Mouse (Mus musculus): ENCODE measurements around the gene Ulk4. TPM values are rescaled to one million over a fixed set of nuclear protein-coding genes. Genes with fewer than 3 reads are reported as not detected.

Ulk4 gene
- polyA plus RNA-seq, 1 experiment = 4.6 TPM

DNA sequence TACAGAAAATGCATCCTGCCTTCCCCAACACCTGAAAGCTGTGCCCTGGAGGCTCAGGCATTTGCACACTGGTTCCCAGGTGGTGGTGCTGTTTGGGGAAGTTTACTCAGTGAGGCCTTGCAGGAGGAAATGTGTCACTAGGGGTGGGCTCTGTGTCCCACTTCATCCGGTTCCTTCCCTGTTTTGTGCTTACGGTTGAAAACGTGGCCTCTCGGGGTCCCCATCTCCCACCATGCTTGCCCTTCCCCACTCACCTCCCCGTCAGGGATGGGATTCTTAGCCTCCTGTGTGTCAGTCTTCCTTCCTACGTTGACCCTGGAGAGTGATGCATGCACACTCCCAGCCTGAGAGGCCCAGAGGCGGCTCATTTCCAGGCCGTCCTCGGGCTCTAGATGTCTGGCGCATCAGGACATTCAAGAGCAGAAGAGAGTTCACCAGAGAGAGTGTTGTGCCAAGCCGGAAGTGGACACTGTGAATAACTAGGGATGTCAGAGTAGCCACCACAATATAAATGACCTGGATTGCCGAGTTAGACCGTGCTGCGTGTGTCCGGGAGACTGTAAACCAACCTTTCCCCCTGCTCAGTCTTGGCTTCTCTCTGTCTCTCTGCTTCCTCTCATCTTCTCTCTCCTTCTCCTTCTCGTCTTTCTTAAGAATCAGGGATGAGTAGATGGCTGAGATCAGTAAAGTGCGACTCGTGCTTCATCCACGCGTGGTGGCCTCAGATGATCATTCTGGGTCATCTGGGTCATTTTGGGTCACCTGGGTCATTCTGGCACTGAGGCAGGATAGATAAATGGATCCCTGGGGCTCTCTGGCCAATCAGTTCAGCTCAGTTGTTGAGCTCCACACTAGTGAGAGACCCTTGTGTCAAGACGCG lies 24.3 kb upstream of the Ulk4 start:
- Histone ChIP-seq H3K27ac (ENCODE audit: insufficient read depth, low read length) (no peak overlapping the region), H3K4me3 (ENCODE audit: insufficient read depth, low read length) (no peak overlapping the region), H3K4me1 (ENCODE audit: control insufficient read depth, insufficient read depth, low read length) (peaks cover 7% of the 10 kb centered on the region)
- no peak for TF ChIP-seq CTCF (IDR thresholded peaks at IDR 0.05; ENCODE audit: borderline replicate concordance, insufficient read depth, low read length)
- no peak for TF ChIP-seq POLR2A (IDR thresholded peaks at IDR 0.05; ENCODE audit: low read depth, low read length)

DNA sequence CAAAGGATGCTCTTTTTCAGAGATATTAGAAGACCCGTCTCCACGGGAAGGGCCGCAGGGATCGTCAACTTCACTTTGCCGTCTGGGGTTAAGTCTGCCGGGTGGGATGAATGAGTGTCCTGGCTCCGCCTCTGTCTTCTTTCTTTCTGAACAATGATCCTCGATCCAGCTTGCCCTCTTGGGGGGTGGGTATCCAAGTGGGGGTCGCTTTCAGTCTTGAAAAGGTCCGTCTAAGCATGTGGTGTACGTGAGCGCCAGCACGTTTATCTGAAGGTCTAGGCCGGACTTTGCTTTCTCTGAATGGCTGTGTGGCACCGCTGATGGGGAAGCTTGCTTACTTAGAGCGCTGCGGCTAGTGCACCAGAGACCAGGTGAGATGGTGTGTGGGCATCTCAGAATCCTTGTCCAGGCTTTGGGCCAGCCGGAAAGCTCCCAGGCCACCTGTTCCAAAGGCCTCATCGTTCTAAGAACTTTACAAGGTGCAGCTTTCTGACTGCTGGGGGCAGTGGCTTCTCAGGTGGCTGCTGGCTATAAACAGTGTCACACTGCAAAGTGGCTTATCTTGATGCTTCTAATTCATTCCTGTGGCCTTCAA lies 23.1 kb upstream of the Ulk4 start:
- H3K27ac ChIP-seq (ENCODE audit: insufficient read depth, low read length) = no peak overlapping the region
- TF ChIP-seq POLR2A (IDR thresholded peaks at IDR 0.05; ENCODE audit: low read depth, low read length) (no peak), CTCF (IDR thresholded peaks at IDR 0.05; ENCODE audit: borderline replicate concordance, insufficient read depth, low read length) (no peak)
- no peak overlapping the region for H3K4me3 ChIP-seq (ENCODE audit: insufficient read depth, low read length)
- peaks cover 7% of the 10 kb centered on the region for H3K4me1 ChIP-seq (ENCODE audit: control insufficient read depth, insufficient read depth, low read length)

DNA sequence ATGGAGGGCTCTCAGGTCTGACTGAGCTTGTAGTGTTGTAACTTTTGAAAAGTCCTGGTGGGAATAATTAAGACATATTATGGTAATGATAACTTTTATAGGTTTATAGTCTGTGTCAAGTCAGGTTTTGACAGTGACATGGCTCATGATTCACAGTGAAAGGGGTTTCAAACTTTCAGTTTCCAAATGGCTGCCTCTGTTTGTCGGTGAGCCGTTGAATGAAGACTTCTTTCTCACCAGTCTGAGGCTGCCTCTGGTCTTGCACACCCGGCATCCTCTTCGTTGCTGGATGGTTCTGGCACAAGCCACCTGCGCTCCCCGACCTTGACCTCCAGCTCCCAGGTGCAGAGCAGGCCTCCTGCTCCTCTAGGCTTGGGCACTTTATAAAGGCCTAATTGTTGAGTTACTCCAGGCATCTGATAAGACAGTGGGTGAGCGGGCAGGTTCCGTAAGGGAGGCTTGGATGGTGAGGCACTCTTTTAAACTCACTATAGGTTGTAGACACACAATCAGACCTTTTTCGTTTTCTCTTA lies 22.3 kb upstream of the Ulk4 start:
- Histone ChIP-seq H3K4me3 (ENCODE audit: insufficient read depth, low read length) (peak overlapping the region; percentile 85), H3K27ac (ENCODE audit: insufficient read depth, low read length) (no peak overlapping the region), H3K4me1 (ENCODE audit: control insufficient read depth, insufficient read depth, low read length) (peaks cover 7% of the 10 kb centered on the region)
- TF ChIP-seq CTCF (IDR thresholded peaks at IDR 0.05; ENCODE audit: borderline replicate concordance, insufficient read depth, low read length) (no peak), POLR2A (IDR thresholded peaks at IDR 0.05; ENCODE audit: low read depth, low read length) (no peak)

DNA sequence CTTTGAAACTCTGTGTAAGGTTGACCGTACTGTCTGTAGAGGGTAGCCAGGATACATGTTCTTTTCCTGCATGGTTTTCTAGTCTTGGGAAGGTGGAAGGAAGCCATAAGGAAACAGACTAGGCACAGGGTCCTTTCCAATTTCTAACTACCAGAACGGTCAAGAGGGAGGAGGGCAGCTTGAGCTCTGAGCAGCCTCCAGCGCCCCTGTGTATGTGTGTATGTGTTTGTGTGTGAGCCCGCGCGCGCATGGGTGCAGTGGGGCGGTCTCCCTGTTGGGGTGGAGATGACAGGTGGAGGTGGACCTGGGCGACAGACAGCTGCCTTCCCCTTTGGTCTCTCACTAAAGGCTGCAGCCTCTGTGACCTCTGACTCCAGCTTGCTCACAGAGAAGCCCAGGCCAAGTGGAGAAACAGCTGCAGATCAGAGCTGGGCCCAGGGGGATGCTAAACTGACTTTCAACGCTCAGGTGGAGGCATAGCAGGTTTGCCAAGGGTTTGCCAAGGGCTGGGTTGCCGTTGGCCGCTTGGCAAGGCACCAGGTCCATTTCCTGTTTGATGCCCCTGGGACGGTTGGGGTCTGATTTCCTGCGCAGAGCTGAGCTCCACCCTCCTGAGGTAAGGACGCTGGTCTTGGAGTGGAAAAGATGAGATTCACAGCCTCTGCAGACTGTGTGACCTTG lies 21.6 kb upstream of the Ulk4 start:
- H3K27ac ChIP-seq (ENCODE audit: insufficient read depth, low read length) = peak overlapping the region; percentile 31
- peaks cover 7% of the 10 kb centered on the region for H3K4me1 ChIP-seq (ENCODE audit: control insufficient read depth, insufficient read depth, low read length)
- peak overlapping the region; percentile 85 for H3K4me3 ChIP-seq (ENCODE audit: insufficient read depth, low read length)
- no peak for TF ChIP-seq CTCF (IDR thresholded peaks at IDR 0.05; ENCODE audit: borderline replicate concordance, insufficient read depth, low read length)

DNA sequence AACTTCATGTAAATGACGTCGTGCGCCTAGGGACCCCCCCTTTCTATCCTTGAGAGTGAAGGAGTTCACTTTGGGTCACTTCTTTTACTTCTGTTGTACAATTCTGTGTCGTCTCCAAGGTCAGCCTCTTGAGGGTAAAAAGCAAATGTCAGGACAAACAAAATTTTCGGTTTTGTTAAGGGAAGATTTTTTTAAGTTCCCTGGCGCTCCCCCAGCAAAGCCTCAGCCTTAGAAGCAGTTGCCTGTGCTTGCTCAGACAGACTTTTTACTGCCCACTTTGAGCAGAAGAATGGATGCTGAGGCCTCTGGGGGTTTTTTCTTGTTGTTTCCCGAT lies 21.0 kb upstream of the Ulk4 start:
- H3K4me1 ChIP-seq (ENCODE audit: control insufficient read depth, insufficient read depth, low read length) = peaks cover 7% of the 10 kb centered on the region
- H3K27ac ChIP-seq (ENCODE audit: insufficient read depth, low read length) = peak overlapping the region; percentile 31
- no peak for TF ChIP-seq POLR2A (IDR thresholded peaks at IDR 0.05; ENCODE audit: low read depth, low read length)
- TF ChIP-seq CTCF (IDR thresholded peaks at IDR 0.05; ENCODE audit: borderline replicate concordance, insufficient read depth, low read length) = no peak

DNA sequence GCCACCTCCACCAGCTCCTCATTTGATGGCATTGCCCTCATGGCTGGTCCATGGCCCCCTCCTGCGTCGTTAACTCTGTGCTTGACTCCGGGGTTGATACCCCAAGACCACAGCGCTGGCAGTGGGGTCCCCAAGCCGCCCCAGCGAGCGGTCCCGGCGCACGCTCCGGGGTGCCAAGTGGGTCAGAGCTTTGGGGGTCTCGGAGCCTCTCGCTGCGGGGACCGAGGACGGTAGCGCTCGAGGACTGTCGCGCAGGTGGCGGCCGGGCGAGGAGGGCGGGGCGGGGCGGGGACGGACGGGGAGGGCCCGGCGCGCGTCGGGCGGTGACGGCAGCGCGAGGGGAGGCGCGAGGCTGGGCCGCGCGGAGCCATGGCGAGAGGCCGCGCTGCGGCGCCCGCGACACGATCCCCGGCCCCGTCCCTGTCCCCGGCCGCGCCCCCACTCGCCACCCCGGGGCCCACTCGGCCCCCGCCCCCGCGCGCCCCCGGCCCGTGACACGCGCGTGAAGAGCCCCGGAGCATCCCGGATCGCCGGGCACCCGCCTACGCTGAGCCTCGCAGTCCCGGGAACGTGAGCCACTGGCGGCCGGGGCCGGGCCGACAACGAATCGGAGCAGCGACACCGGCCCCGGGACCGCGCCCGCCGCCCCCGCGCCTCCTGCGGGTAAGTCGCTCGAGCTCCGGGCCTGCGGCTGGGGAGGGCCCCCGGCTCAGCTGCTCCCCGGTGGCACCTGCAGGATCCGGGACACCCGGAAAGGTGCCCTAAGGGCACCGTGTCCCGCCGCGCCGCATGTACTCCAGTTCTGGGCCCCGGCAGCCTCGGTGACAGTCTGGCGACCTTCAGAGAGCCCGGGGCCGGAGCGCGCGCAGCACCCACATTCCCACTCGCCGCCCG lies 20.4 kb upstream of the Ulk4 start, which contains the start of gene Trak1:
TSS of gene Trak1 (plus strand) at position 332 of the 894 bp plus-strand sequence.
- Histone ChIP-seq H3K4me3 (ENCODE audit: insufficient read depth, low read length) (peak within 1 kb of the TSS; percentile 85), H3K27ac (ENCODE audit: insufficient read depth, low read length) (peak within 1 kb of the TSS; percentile 31), H3K4me1 (ENCODE audit: control insufficient read depth, insufficient read depth, low read length) (peaks cover 7% of the 10 kb centered on the region)
- TF ChIP-seq POLR2A (IDR thresholded peaks at IDR 0.05; ENCODE audit: low read depth, low read length) = peak; percentile 65
- TF ChIP-seq CTCF (IDR thresholded peaks at IDR 0.05; ENCODE audit: borderline replicate concordance, insufficient read depth, low read length) = no peak

More for the DNA sequence above, 21.0 kb upstream of the Ulk4 start:
- peak overlapping the region; percentile 85 for H3K4me3 ChIP-seq (ENCODE audit: insufficient read depth, low read length)

DNA sequence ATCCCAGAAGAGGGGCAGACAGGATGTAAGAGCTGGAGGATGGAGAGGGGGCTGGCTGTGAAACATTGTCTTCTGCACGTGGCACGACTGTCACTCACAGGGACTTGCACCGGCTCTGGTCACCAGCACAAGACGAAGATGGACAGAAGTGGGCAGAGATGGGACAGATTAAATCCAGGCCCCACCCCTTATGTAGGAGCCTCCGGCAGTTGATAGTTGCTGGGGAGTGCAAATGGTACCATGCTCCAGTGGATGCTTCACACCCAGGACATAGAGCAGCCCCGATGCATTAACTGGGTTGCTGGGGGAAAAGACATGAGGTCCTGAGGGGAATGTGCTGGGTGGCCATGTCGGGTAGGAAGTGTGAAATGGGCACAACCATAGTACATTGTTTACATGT lies 18.2 kb upstream of the Ulk4 start:
- TF ChIP-seq CTCF (IDR thresholded peaks at IDR 0.05; ENCODE audit: borderline replicate concordance, insufficient read depth, low read length) (no peak), POLR2A (IDR thresholded peaks at IDR 0.05; ENCODE audit: low read depth, low read length) (no peak)
- Histone ChIP-seq H3K27ac (ENCODE audit: insufficient read depth, low read length) (no peak overlapping the region), H3K4me3 (ENCODE audit: insufficient read depth, low read length) (no peak overlapping the region), H3K4me1 (ENCODE audit: control insufficient read depth, insufficient read depth, low read length) (peaks cover 7% of the 10 kb centered on the region)

DNA sequence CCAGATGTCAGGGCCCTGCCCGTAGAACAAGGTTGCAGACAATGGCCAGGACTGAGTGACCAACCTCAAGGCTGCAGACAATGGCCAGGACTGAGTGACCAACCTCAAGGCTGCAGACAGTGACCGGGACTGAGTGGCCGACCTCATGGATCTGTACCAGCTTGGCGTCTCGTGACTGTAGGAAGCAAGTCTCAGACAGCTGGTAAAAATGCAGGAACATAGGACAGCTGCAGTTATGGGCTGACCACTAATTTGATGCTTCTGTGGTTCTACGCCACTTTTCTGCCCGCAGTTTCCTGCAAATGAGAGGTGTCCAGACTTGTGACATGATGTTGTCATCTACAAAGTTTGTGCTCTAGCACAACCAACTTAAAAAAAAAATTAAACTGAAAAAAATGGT lies 16.2 kb upstream of the Ulk4 start:
- no peaks in the 10 kb centered on the region for H3K4me1 ChIP-seq (ENCODE audit: control insufficient read depth, insufficient read depth, low read length)
- H3K27ac ChIP-seq (ENCODE audit: insufficient read depth, low read length) = no peak overlapping the region
- no peak overlapping the region for H3K4me3 ChIP-seq (ENCODE audit: insufficient read depth, low read length)
- no peak for TF ChIP-seq CTCF (IDR thresholded peaks at IDR 0.05; ENCODE audit: borderline replicate concordance, insufficient read depth, low read length)
- TF ChIP-seq POLR2A (IDR thresholded peaks at IDR 0.05; ENCODE audit: low read depth, low read length) = no peak

DNA sequence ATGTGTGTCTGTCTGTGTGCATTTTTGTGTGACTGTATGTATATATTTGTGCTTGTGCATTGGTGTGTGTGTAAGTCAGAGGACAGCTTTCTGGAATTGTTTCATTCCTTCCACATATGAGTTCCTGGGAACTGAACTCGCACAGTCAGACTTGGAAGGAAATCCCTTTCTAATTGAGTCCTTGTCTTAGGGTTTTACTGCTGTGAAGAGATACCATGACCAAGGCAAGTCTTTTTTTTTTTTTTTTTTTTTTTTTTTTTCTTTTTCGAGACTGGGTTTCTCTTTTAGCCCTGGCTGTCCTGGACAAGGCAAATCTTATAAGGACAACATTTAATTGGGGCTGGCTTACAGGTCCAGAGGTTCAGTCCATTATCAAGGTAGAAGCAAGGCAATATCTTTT lies 14.3 kb upstream of the Ulk4 start:
- H3K4me1 ChIP-seq (ENCODE audit: control insufficient read depth, insufficient read depth, low read length) = no peaks in the 10 kb centered on the region
- H3K4me3 ChIP-seq (ENCODE audit: insufficient read depth, low read length) = no peak overlapping the region
- no peak for TF ChIP-seq POLR2A (IDR thresholded peaks at IDR 0.05; ENCODE audit: low read depth, low read length)
- no peak for TF ChIP-seq CTCF (IDR thresholded peaks at IDR 0.05; ENCODE audit: borderline replicate concordance, insufficient read depth, low read length)
- no peak overlapping the region for H3K27ac ChIP-seq (ENCODE audit: insufficient read depth, low read length)
